Mouse (Mus musculus): Measurements from ENCODE around the gene Hnf1a.

- no peak for TF ChIP-seq CEBPB (IDR thresholded peaks at IDR 0.05; ENCODE audit: insufficient read depth, poor library complexity, severe bottlenecking)
- TF ChIP-seq MYOD1 (IDR thresholded peaks at IDR 0.05; ENCODE audit: control insufficient read depth in 1 of 3, insufficient read length in 2 of 3, low read depth in 2 of 3), result no peak
- TF ChIP-seq POLR2A (IDR thresholded peaks at IDR 0.05; ENCODE audit: insufficient read length, low read depth), result no peak
- no peak for TF ChIP-seq MAX (IDR thresholded peaks at IDR 0.05; ENCODE audit: low read depth)
- no peak for TF ChIP-seq MYOG (IDR thresholded peaks at IDR 0.05; ENCODE audit: control insufficient read depth in 1 of 3, insufficient read depth in 1 of 3, insufficient read length in 2 of 3, low read depth in 2 of 3)
Measured at GRCm38 (mm10) chr5:115009961-115010360, 39.1 kb upstream of the Hnf1a start.

All from myocyte (in vitro differentiated cells).